Mouse (Mus musculus) ovary, adult 2 months (tissue): ENCODE measurements around the gene Kcns1. TPM values are rescaled to one million over a fixed set of nuclear protein-coding genes. Genes with fewer than 3 reads are reported as not detected.

ENCODE experiments used
- polyA plus RNA-seq: library from polyadenylated mRNA; depleted of rRNA; stranded (reverse); fragments of >200 nt; gene quantifications from 2 replicates; pipeline ENCODE4 v1.2.3, GENCODE M21; 2012; rRNA removed

Kcns1 gene
- polyA plus RNA-seq: 0.33 and 0.40 TPM in 2 replicates

DNA sequence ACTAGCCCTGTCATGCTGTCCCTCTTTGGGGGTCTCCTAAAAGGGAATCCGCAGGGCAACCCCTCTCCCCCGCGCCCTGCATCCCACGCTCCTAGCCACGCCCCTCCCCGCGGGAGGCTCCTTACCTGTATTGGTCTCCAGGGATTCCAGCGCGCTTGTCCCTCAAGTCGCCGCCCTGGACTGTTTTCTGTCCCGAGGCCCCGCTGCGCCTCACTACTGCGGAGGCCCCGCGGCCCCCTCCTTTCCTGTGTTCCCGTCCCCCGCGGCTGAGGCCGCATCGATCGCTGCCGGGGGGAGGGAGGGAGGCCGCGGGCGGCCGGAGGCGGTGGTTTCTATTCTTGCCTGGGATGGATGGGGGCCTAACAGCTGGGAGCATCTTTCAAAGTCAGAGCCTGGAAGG lies at the start of gene Kcns1:
TSS of gene Kcns1 (minus strand) at position 212 of the 400 bp plus-strand sequence.

DNA sequence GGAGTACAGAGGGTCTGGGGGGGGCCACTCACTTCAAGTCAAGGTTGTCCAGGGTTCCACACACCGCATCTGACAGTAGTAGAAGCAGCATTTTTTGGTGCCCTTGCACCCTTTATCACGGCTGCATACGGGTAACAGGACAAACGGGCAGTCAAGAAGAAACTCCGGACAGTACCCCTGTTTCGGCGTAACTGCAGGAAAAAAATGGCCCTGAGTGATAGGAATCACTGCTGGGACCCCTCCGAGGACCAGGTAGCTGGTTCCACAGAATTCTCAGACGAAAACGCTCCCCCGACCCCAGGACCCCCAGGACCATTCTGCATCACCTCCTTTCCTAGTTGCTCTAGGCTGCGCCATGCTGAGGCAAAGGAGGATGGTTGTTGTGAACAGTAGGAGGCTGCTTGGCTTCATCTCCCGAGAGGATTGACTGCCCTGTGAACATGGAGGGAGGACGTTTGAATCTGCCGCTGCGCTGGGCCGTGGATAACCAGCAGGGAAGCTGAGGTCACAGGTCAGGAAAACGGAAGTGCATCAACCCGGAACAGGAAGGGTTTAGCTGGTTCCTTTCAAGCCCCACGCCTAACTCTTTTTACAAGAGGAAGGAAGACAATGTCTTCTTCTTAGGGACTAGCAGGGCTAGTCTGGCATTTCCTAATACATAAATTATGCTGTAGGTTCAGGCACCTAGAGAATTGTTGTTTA lies 28.9 kb upstream of the Kcns1 start, which contains the start of gene Wfdc15a:
TSS of gene Wfdc15a (minus strand) at position 505 of the 702 bp plus-strand sequence.

DNA sequence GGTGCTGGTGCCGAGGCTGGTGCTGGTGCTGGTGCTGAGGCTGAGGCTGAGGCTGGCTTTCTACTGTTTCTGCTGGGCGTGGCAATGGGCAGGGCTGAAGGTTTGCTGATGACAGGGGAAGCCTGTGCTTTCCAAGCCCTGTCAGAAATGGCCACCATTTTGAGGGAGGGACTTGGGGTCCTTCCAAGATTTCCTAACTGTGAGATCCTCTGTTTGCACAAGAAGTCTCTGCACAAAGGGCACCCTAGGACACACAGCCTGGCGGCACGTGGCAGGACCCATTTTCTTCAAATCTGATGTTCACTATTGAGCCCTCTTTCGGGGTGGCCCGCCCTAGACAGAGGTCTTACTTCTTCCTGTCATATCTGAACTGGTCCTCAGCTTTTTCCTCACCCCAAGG lies 19.7 kb upstream of the Kcns1 start, which contains the start of gene Wfdc12:
TSS of gene Wfdc12 (minus strand) at position 33 of the 400 bp plus-strand sequence.

DNA sequence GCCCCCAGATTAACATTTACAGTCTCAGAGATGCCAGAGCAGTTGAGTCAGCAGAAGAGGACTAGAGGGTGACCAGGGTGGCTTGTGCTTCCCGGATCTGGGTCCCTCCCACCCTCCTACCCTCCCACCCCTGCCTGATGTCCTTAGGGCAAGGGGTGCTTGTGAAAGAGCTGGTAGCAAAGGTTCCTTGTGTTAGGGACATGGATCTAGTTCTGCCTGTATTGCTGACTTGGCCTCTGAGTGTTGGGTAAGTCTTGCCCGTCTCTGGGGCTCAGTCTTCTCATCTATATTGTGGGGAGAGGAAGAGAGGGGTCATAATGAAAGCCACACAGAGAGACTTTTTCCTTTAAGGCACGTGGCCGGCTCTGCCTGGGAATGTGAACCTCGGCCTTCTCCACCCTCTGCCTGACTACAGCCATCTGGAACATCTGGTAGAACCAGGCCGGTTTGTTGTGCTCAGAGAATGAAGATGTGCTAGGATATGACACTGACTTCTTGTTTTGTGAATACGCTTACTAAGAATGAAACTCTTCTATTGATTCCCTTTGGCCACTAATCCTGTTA lies 11.9 kb upstream of the Kcns1 start, which contains the start of gene Wfdc5:
TSS of gene Wfdc5 (minus strand) at position 51 of the 564 bp plus-strand sequence.

Other genes starting within 250 kb of the Kcns1 start
- gene Ywhab, start 176.2 kb downstream of the Kcns1 start, polyA plus RNA-seq: 30.7 and 33.5 TPM in 2 replicates
- 4.8 and 5.4 TPM in 2 replicates for gene Pabpc1l, start 145.7 kb downstream of the Kcns1 start, polyA plus RNA-seq
- 11.8 and 14.4 TPM in 2 replicates for gene Stk4, start 100.8 kb downstream of the Kcns1 start, polyA plus RNA-seq
- gene Tomm34, start 99.9 kb downstream of the Kcns1 start, polyA plus RNA-seq: 59.8 and 64.6 TPM in 2 replicates
- gene Wfdc5, start 11.6 kb upstream of the Kcns1 start, polyA plus RNA-seq: not detected in 2 replicates
- 0.60 TPM in 1 of 2 replicates, not detected in the other for gene Wfdc12, start 19.5 kb upstream of the Kcns1 start, polyA plus RNA-seq
- not detected in 2 replicates for gene Wfdc15a, start 29.0 kb upstream of the Kcns1 start, polyA plus RNA-seq
- 8.0 and 12.6 TPM in 2 replicates for gene Wfdc15b, start 50.5 kb upstream of the Kcns1 start, polyA plus RNA-seq
- gene Svs2, start 67.4 kb upstream of the Kcns1 start, polyA plus RNA-seq: not detected in 2 replicates
- not detected in 2 replicates for gene Svs3b, start 85.5 kb upstream of the Kcns1 start, polyA plus RNA-seq
- not detected in 2 replicates for gene Svs4, start 107.3 kb upstream of the Kcns1 start, polyA plus RNA-seq
- not detected in 2 replicates for gene Svs3a, start 118.2 kb upstream of the Kcns1 start, polyA plus RNA-seq
- not detected in 2 replicates for gene Svs6, start 145.6 kb upstream of the Kcns1 start, polyA plus RNA-seq
- gene Svs5, start 161.6 kb upstream of the Kcns1 start, polyA plus RNA-seq: 0.37 TPM in 1 of 2 replicates, not detected in the other
- 13.5 and 15.4 TPM in 2 replicates for gene Slpi, start 218.0 kb upstream of the Kcns1 start, polyA plus RNA-seq
- 0.08 TPM in 1 of 2 replicates, not detected in the other for gene Rbpjl, start 232.0 kb upstream of the Kcns1 start, polyA plus RNA-seq
- 0.45 and 0.52 TPM in 2 replicates for gene Matn4, start 234.0 kb upstream of the Kcns1 start, polyA plus RNA-seq